ENCODE assay signal across 16 mouse cellular contexts in the genomic region with DNA sequence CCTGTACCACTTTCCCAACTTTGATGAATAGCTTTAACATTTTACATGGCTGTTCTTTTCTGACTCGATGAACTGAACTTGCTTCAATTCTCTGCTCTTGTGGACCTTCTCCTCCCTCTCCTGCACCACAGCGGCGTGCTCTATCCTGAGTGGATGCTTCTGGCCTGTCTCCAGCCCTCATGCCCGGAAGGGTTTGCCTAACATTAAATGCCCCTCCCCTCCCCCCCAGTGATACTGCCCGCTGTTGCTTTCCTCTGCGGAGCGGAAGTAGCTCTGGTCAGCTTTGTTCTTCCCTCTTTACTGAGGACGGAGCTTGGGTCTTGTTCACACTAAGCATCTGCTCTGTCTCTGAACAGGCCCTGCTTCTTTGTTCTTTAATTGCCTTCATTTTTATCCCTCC. TPM values are rescaled to one million over a fixed set of nuclear protein-coding genes. Genes with fewer than 3 reads are reported as not detected.
A peak's percentile ranks its signal among the peaks of the same experiment; 100 is the strongest.
DNase-seq lines count a peak whose midpoint lies in the region; ATAC-seq lines count a peak whose summit lies in the region.
"Had no signal": no experiment of that assay in that cellular context is flagged by ENCODE, and none has a peak within 500 bp of the region (broad histone marks: within the 10 kb centered on the region; RNA-seq: fewer than 3 reads in every experiment).

No protein-coding gene starts in this region.

- intact Hi-C loops in heart, postnatal 10 days (cut with DNase I), result no loop called here

- DNase-seq in heart, postnatal 10 days, result no peak
- DNase-seq in neural tube, embryonic 11.5 days (ENCODE audit: low spot score), result no peak
- DNase-seq in gastrocnemius, postnatal 4 days (ENCODE audit: low spot score in 2 of 2), result no peak
- no peak for DNase-seq in layer of hippocampus, adult 9-10 months (ENCODE audit: low spot score)
- DNase-seq in frontal cortex, postnatal 36 days (ENCODE audit: low spot score in 2 of 2), result no peak
- DNase-seq: B cell, adult 2 months; heart, adult 2 months; left cerebral cortex, postnatal 4 days had no signal

- no peak overlapping the region for H3K9ac ChIP-seq in heart, embryonic 14.5 days (ENCODE audit: low read length)
- H3K9ac ChIP-seq in neural tube, embryonic 11.5 days (ENCODE audit: low read length), result no peak overlapping the region
- H3K9ac ChIP-seq in neural tube, embryonic 15.5 days (replicated peaks), result no peak overlapping the region
- no peak overlapping the region for H3K9ac ChIP-seq in limb, embryonic 15.5 days

- H3K27me3 ChIP-seq in heart, embryonic 14.5 days (ENCODE audit: control insufficient read depth, insufficient read depth, low read length), result no peaks in the 10 kb centered on the region
- H3K27me3 ChIP-seq in neural tube, embryonic 11.5 days (ENCODE audit: control insufficient read depth, insufficient read depth, low read length), result no peaks in the 10 kb centered on the region
- H3K27me3 ChIP-seq in neural tube, embryonic 15.5 days (replicated peaks), result no peaks in the 10 kb centered on the region
- no peaks in the 10 kb centered on the region for H3K27me3 ChIP-seq in limb, embryonic 15.5 days
- H3K27me3 ChIP-seq: Patski had no signal

- H3K4me2 ChIP-seq in heart, embryonic 14.5 days (ENCODE audit: low read length), result no peak overlapping the region
- no peak overlapping the region for H3K4me2 ChIP-seq in neural tube, embryonic 11.5 days (ENCODE audit: low read depth)
- no peak overlapping the region for H3K4me2 ChIP-seq in neural tube, embryonic 15.5 days
- no peak overlapping the region for H3K4me2 ChIP-seq in limb, embryonic 15.5 days

- peaks cover 28 to 46% of the 10 kb centered on the region in 2 experiments for H3K4me1 ChIP-seq in heart, embryonic 14.5 days (ENCODE audit: control insufficient read depth in 2 of 2, insufficient read depth in 2 of 2, low read length in 2 of 2)
- H3K4me1 ChIP-seq in neural tube, embryonic 11.5 days (ENCODE audit: control insufficient read depth, insufficient read depth, low read length), result peaks cover 25% of the 10 kb centered on the region
- peaks cover 66% of the 10 kb centered on the region for H3K4me1 ChIP-seq in neural tube, embryonic 15.5 days
- H3K4me1 ChIP-seq in limb, embryonic 15.5 days, result peaks cover 24% of the 10 kb centered on the region

- no peaks in the 10 kb centered on the region for H3K9me3 ChIP-seq in heart, embryonic 14.5 days (ENCODE audit: control insufficient read depth, low read length)
- H3K9me3 ChIP-seq in neural tube, embryonic 11.5 days (ENCODE audit: control insufficient read depth, low read length), result no peaks in the 10 kb centered on the region
- no peaks in the 10 kb centered on the region for H3K9me3 ChIP-seq in neural tube, embryonic 15.5 days (replicated peaks)
- no peaks in the 10 kb centered on the region for H3K9me3 ChIP-seq in limb, embryonic 15.5 days

- ATAC-seq in heart, embryonic 14.5 days (ENCODE audit: insufficient number of reproducible peaks, insufficient read depth, low FRiP score, low read depth), result 0 out of 2 replicates have a peak, but pooled peaks have one; percentile 29
- no peak for ATAC-seq in neural tube, embryonic 11.5 days (ENCODE audit: insufficient read depth, low FRiP score, low TSS enrichment)
- ATAC-seq in neural tube, embryonic 15.5 days (ENCODE audit: low FRiP score), result no peak
- ATAC-seq in limb, embryonic 15.5 days (ENCODE audit: insufficient number of reproducible peaks, low FRiP score, low TSS enrichment, low read depth), result no peak
- ATAC-seq: Patski had no signal

- H3K36me3 ChIP-seq in heart, embryonic 14.5 days (ENCODE audit: control insufficient read depth, insufficient read depth, low read length), result peaks cover 12% of the 10 kb centered on the region; the same call in 1 of the 2 replicates
- H3K36me3 ChIP-seq in neural tube, embryonic 11.5 days (ENCODE audit: control insufficient read depth, insufficient read depth, low read length), result no peaks in the 10 kb centered on the region
- H3K36me3 ChIP-seq in neural tube, embryonic 15.5 days, result no peaks in the 10 kb centered on the region
- H3K36me3 ChIP-seq in limb, embryonic 15.5 days, result peaks cover 14% of the 10 kb centered on the region; the same call in 1 of the 2 replicates

- H3K4me3 ChIP-seq in heart, embryonic 14.5 days (ENCODE audit: control insufficient read depth in 1 of 2, insufficient read depth in 1 of 2, low read depth in 1 of 2, low read length in 2 of 2), result no peak overlapping the region
- no peak overlapping the region for H3K4me3 ChIP-seq in neural tube, embryonic 11.5 days (ENCODE audit: low read depth, low read length)
- no peak overlapping the region for H3K4me3 ChIP-seq in neural tube, embryonic 15.5 days (replicated peaks)
- no peak overlapping the region for H3K4me3 ChIP-seq in limb, embryonic 15.5 days
- H3K4me3 ChIP-seq: erythroblast, embryonic 14.5 days; heart, adult 2 months had no signal

- no peak overlapping the region; a peak in 1 of 4 replicates for H3K27ac ChIP-seq in heart, embryonic 14.5 days (replicated peaks in 1 of 2; ENCODE audit: control insufficient read depth in 1 of 2, insufficient read depth in 1 of 2, low read depth in 2 of 2, low read length in 2 of 2)
- H3K27ac ChIP-seq in neural tube, embryonic 11.5 days (ENCODE audit: low read depth, low read length), result peak overlapping the region; percentile 11; the same call in 1 of the 2 replicates
- no peak overlapping the region for H3K27ac ChIP-seq in neural tube, embryonic 15.5 days (replicated peaks)
- 0 out of 2 replicates have a peak overlapping the region, but pooled peaks have one; percentile 35 for H3K27ac ChIP-seq in limb, embryonic 15.5 days
- H3K27ac ChIP-seq: heart, adult 2 months had no signal

- WGBS in heart, embryonic 14.5 days, result 48% methylated on average over 8 of the region's 8 CpGs
- WGBS in neural tube, embryonic 11.5 days, result 55% methylated on average over 8 of the region's 8 CpGs
- 28% methylated on average over 8 of the region's 8 CpGs for WGBS in neural tube, embryonic 15.5 days
- 56% methylated on average over 8 of the region's 8 CpGs for WGBS in limb, embryonic 15.5 days

RNA-seq across cellular contexts. Expression of gene Vapb, which starts 34.4 kb away (rescaled TPM):
- polyA plus RNA-seq in heart, embryonic 14.5 days (2014; fragmentation: Nextera tagmentation; extraction: Ambion mirVana), result 7.9 and 10.6 TPM in 2 replicates
- total RNA-seq in heart, postnatal 10 days (2021), result 100 to 1,000 TPM; 101 to 108 TPM
- 15.2 and 17.2 TPM in 2 replicates for polyA plus RNA-seq in neural tube, embryonic 11.5 days (2014; fragmentation: Nextera tagmentation; extraction: Ambion mirVana)
- 16.4 and 19.9 TPM in 2 replicates for polyA plus RNA-seq in neural tube, embryonic 15.5 days (2015; fragmentation: Nextera tagmentation; extraction: Ambion mirVana)
- polyA plus RNA-seq in limb, embryonic 15.5 days (2015; fragmentation: Nextera tagmentation; extraction: Ambion mirVana), result 10.3 and 15.7 TPM in 2 replicates
- total RNA-seq in gastrocnemius, postnatal 4 days (2021), result 100 to 1,000 TPM; 117 to 122 TPM

RNA-seq across cellular contexts. Expression of gene 1700010B08Rik, which starts 52.5 kb away (rescaled TPM):
- not detected in 2 replicates for polyA plus RNA-seq in heart, embryonic 14.5 days (2014; fragmentation: Nextera tagmentation; extraction: Ambion mirVana)
- total RNA-seq in heart, postnatal 10 days (2021), result not detected
- polyA plus RNA-seq in neural tube, embryonic 11.5 days (2014; fragmentation: Nextera tagmentation; extraction: Ambion mirVana), result not detected in 2 replicates
- not detected in 2 replicates for polyA plus RNA-seq in neural tube, embryonic 15.5 days (2015; fragmentation: Nextera tagmentation; extraction: Ambion mirVana)
- polyA plus RNA-seq in limb, embryonic 15.5 days (2015; fragmentation: Nextera tagmentation; extraction: Ambion mirVana), result not detected in 2 replicates
- not detected for total RNA-seq in gastrocnemius, postnatal 4 days (2021)
- total RNA-seq: adrenal gland, postnatal 4 days; heart, adult 2 months; left cerebral cortex, postnatal 4 days had no signal
- polyA plus RNA-seq: erythroblast, embryonic 14.5 days; large intestine, adult 2 months; Patski; spleen, adult 2 months had no signal

Comparison
In these comparisons a context has a peak if more than half of its experiments do, and no peak if none do; other contexts are left out.
1. H3K27ac ChIP-seq: peak in neural tube, embryonic 11.5 days (single experiment) and limb, embryonic 15.5 days (single experiment); none in heart, embryonic 14.5 days (0 of 2) and neural tube, embryonic 15.5 days (single experiment).